In genomic region chr8:117430624-117431023, GRCm38 (mm10) we compare ENCODE assay signal across 32 mouse cellular contexts.
"Had no signal": no experiment of that assay in that cellular context is flagged by ENCODE, and none has a peak within 500 bp of the region (broad histone marks: within the 10 kb centered on the region; RNA-seq: fewer than 3 reads in every experiment).

No protein-coding gene starts in this region.

- H3K9ac ChIP-seq: limb, embryonic 12.5 days; limb, embryonic 13.5 days; limb, embryonic 15.5 days; liver, embryonic 12.5 days; liver, embryonic 13.5 days; liver, embryonic 14.5 days; liver, embryonic 15.5 days; liver, postnatal 0 days; lung, embryonic 14.5 days; lung, embryonic 15.5 days; midbrain, embryonic 12.5 days; midbrain, embryonic 13.5 days; midbrain, embryonic 15.5 days; neural tube, embryonic 12.5 days had no signal

- H3K27ac ChIP-seq: limb, embryonic 10.5 days; limb, embryonic 12.5 days; limb, embryonic 13.5 days; limb, embryonic 15.5 days; liver, embryonic 12.5 days; liver, embryonic 13.5 days; liver, embryonic 14.5 days; liver, embryonic 15.5 days; lung, embryonic 15.5 days; macrophage; midbrain, embryonic 10.5 days; midbrain, embryonic 12.5 days; midbrain, embryonic 13.5 days; midbrain, embryonic 15.5 days; neural tube, embryonic 12.5 days had no signal

- H3K4me3 ChIP-seq: limb, embryonic 10.5 days; limb, embryonic 12.5 days; limb, embryonic 13.5 days; limb, embryonic 15.5 days; liver, embryonic 12.5 days; liver, embryonic 13.5 days; liver, embryonic 15.5 days; lung, embryonic 15.5 days; megakaryocyte, embryonic 14.5 days; midbrain, embryonic 10.5 days; midbrain, embryonic 12.5 days; midbrain, embryonic 13.5 days; midbrain, embryonic 15.5 days; myocyte; neural tube, embryonic 12.5 days had no signal

- DNase-seq: left cerebral cortex, postnatal 4 days; liver; liver, embryonic 13.5 days; liver, postnatal 0 days; lung, adult 18-20 months; lung, adult 2 months; lung, embryonic 14.5 days; lung, postnatal 10 days; lung, postnatal 14 days; lung, postnatal 36 days; lung, postnatal 4 days; midbrain, embryonic 14.5 days had no signal

- H3K9me3 ChIP-seq: limb, embryonic 10.5 days; limb, embryonic 12.5 days; limb, embryonic 13.5 days; limb, embryonic 15.5 days; liver, embryonic 12.5 days; liver, embryonic 13.5 days; liver, embryonic 15.5 days; lung, embryonic 15.5 days; megakaryocyte, embryonic 14.5 days; midbrain, embryonic 10.5 days; midbrain, embryonic 12.5 days; midbrain, embryonic 13.5 days; midbrain, embryonic 15.5 days; neural tube, embryonic 12.5 days had no signal

- H3K4me1 ChIP-seq: limb, embryonic 12.5 days; limb, embryonic 13.5 days; limb, embryonic 15.5 days; liver, embryonic 12.5 days; liver, embryonic 13.5 days; liver, embryonic 15.5 days; lung, embryonic 15.5 days; midbrain, embryonic 10.5 days; midbrain, embryonic 12.5 days; midbrain, embryonic 15.5 days had no signal

- H3K27me3 ChIP-seq: limb, embryonic 12.5 days; limb, embryonic 13.5 days; limb, embryonic 15.5 days; liver, embryonic 12.5 days; liver, embryonic 13.5 days; liver, embryonic 15.5 days; lung, embryonic 15.5 days; megakaryocyte, embryonic 14.5 days; midbrain, embryonic 12.5 days; midbrain, embryonic 13.5 days; midbrain, embryonic 15.5 days; neural tube, embryonic 12.5 days had no signal

- ATAC-seq: liver, embryonic 12.5 days; liver, postnatal 0 days; lung, postnatal 0 days; midbrain, embryonic 13.5 days; midbrain, embryonic 15.5 days; midbrain, embryonic 16.5 days had no signal

- H3K4me2 ChIP-seq: limb, embryonic 12.5 days; limb, embryonic 13.5 days; limb, embryonic 15.5 days; liver, embryonic 11.5 days; liver, embryonic 12.5 days; liver, embryonic 13.5 days; liver, embryonic 15.5 days; lung, embryonic 14.5 days; lung, embryonic 15.5 days; midbrain, embryonic 11.5 days; midbrain, embryonic 12.5 days; midbrain, embryonic 13.5 days; midbrain, embryonic 15.5 days; neural tube, embryonic 12.5 days had no signal
